Mouse (Mus musculus) thymus, adult 2 months (tissue): ENCODE measurements around the gene Slc38a3. TPM values are rescaled to one million over a fixed set of nuclear protein-coding genes. Genes with fewer than 3 reads are reported as not detected.

Experiments
- DNase-seq: peaks from one replicate; pipeline ENCODE4 v3.0.0; 2021
- H3K27ac ChIP-seq: fragments of 200-500 bp; 2 replicates; pipeline ENCODE4 v1.5.1; 2012; ENCODE audit warnings: low read length, control low read depth; ENCODE audit not compliant: control insufficient read depth, insufficient read depth
- H3K27me3 ChIP-seq: fragments of 200-500 bp; 2 replicates; pipeline ENCODE4 v1.6.1; 2012; ENCODE audit warnings: mild to moderate bottlenecking, low read length, moderate library complexity, mixed read lengths; ENCODE audit not compliant: control insufficient read depth, insufficient read depth
- H3K36me3 ChIP-seq: fragments of 200-500 bp; 2 replicates; pipeline ENCODE4 v1.6.1; 2012; ENCODE audit warnings: mild to moderate bottlenecking, low read length, moderate library complexity; ENCODE audit not compliant: control insufficient read depth, insufficient read depth
- H3K4me1 ChIP-seq: fragments of 200-500 bp; replicated peaks from 2 replicates; pipeline ENCODE4 v1.6.1; 2012; ENCODE audit warnings: low read length; ENCODE audit not compliant: control insufficient read depth, insufficient read depth
- H3K4me3 ChIP-seq: fragments of 200-500 bp; 2 replicates; pipeline ENCODE4 v1.5.1; 2012; ENCODE audit warnings: mild to moderate bottlenecking, low read length, control low read depth, moderate library complexity; ENCODE audit not compliant: control insufficient read depth, insufficient read depth
- CTCF ChIP-seq: fragments of 200-500 bp; IDR thresholded peaks from 2 replicates; pipeline ENCODE4 v1.5.1; 2012; ENCODE audit warnings: mild to moderate bottlenecking, control low read depth, low read length, moderate library complexity, borderline replicate concordance; ENCODE audit not compliant: control insufficient read depth, poor library complexity, insufficient read depth; ENCODE audit errors: extremely low read depth
- POLR2A ChIP-seq: fragments of 200-500 bp; IDR thresholded peaks from 2 replicates; pipeline ENCODE4 v1.6.1; 2012; ENCODE audit warnings: mild to moderate bottlenecking, low read length, control low read depth, moderate library complexity; ENCODE audit not compliant: control insufficient read depth, poor library complexity, insufficient read depth; ENCODE audit errors: extremely low read depth
- WGBS: fragments of 180-500 bp; shearing (Covaris S2); methylation state at CpG from one replicate; pipeline ENCODE4 v1.1.7; 2018; 5-methylcytosine and 5-hydroxymethylcytosine counted together
- polyA plus RNA-seq: library from polyadenylated mRNA; depleted of rRNA; stranded (reverse); fragments of >200 nt; gene quantifications from 2 replicates; pipeline ENCODE4 v1.2.3, GENCODE M21; 2012

Gene Slc38a3
- polyA plus RNA-seq, 1 experiment: 11.2 TPM

DNA sequence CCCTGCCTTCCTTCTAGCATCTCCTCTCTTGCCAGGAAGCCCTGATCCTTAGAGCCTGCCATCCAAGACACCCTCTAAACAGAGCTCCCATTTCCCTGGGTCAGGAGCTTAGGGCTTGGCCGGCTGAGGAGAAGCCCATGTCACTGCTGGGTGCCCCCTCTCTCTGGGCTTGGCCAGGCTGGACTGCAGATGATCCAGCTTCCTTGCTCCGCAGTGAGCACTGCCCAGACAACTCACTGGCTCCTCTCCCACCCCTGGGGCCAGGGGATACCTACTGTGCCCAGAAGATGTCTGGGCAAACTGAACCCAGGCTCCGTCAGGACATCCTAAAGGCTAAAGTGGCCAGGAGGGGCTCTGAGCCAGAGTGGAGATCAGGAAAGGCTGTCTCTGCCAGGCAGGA lies 9.4 kb downstream of the Slc38a3 start:
- TF ChIP-seq POLR2A: no peak
- no peak for TF ChIP-seq CTCF
- Histone ChIP-seq H3K36me3 (no peaks in the 10 kb centered on the region), H3K27me3 (no peaks in the 10 kb centered on the region; the same call in 1 of the 2 replicates), H3K4me1 (no peaks in the 10 kb centered on the region), H3K27ac (no peak overlapping the region), H3K4me3 (no peak overlapping the region)
- DNase-seq: no peak
- WGBS: 87% methylated on average over 3 of the region's 3 CpGs

DNA sequence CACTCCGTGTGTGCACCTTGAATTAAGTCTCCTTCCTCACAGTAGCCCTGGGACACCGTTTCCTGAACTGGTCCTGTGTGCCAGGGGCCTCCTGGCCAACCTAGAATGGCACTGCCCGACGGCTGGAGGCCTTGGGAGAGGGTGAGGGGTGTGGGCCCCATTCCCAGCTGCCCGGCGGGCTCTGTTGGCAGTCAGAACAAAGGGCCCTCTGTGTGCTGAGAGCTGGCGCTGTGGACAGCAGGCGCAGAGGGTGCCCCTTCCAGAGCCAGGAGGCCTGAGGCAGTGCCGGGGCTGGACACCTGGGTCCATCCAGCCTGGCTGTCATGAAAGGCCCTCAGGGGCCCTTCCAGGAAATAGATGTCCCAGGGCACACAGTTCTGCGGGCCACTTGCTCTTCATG lies 9.8 kb downstream of the Slc38a3 start:
- 96% methylated on average over 10 of the region's 10 CpGs for WGBS
- Histone ChIP-seq H3K27me3 (no peaks in the 10 kb centered on the region), H3K4me1 (no peaks in the 10 kb centered on the region), H3K27ac (no peak overlapping the region), H3K4me3 (no peak overlapping the region), H3K36me3 (no peaks in the 10 kb centered on the region)
- no peak for TF ChIP-seq POLR2A
- no peak for TF ChIP-seq CTCF
- DNase-seq: no peak

DNA sequence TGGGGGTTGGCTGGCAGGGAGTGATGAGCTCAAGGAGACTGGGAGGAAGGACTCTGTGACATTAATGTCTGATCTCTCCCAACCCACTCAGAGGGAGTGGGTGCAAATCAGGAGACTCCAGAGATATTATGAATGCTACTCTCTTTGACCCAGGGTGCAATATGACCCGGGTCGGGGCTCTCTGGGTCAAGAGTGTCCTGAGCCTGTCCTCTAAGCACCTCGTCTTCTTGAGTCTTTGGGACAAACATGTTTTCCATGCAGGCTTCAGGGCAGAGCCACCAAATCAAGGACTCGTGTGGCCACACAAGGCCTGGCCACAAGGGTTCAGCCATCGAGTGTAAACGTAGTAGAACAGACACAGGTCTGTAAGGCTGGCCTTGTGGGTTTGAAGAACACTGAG lies 11.2 kb downstream of the Slc38a3 start:
- Histone ChIP-seq H3K4me1 (no peaks in the 10 kb centered on the region), H3K27ac (no peak overlapping the region), H3K36me3 (no peaks in the 10 kb centered on the region), H3K4me3 (no peak overlapping the region), H3K27me3 (no peaks in the 10 kb centered on the region)
- whole genome bisulfite sequencing: 90% methylated on average over 6 of the region's 6 CpGs
- DNase-seq: no peak
- TF ChIP-seq CTCF (no peak), POLR2A (no peak)

DNA sequence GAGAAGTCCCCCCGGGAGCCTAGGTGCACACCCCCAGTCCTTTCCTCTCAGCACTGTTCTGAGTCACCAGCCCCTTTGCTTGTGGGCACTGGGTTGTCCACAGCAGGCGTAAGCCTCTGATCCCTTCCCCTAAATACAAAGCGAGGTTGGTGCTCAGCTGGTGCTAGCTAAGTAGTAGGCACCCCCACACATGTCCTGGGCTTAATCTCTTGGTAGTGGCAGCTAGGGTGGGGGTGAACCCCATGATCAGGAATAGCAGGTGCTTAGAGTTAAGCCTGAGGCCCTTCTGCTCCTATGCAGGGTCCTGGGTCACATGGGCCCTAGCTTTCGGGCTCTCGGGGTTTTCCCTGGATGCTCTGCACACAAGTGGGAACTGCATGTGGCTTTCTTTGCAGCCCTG lies 12.2 kb downstream of the Slc38a3 start:
- Histone ChIP-seq H3K27me3 (no peaks in the 10 kb centered on the region), H3K4me1 (no peaks in the 10 kb centered on the region), H3K36me3 (no peaks in the 10 kb centered on the region), H3K27ac (no peak overlapping the region), H3K4me3 (no peak overlapping the region)
- DNase-seq: no peak
- TF ChIP-seq CTCF (no peak), POLR2A (no peak)
- WGBS: 82% methylated on average over 5 of the region's 5 CpGs

DNA sequence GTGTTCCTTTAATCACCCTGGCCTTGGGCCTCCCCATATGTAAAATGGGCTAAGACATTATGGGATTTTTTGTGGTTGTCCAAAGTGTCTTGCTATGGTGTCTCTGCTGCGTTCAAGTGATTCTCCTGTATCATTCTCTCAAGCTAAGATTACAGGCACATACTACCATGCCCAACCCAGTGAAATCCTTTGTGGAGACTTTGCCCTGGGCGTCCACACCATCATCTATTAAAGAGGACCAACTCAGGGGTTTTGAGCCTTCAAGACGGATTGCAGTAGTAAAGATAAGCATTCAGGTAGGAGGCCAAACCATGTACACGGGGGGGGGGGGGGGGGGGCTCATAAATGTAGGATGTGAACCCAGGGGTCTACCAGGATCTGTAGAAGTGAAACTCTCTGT lies 14.7 kb downstream of the Slc38a3 start:
- TF ChIP-seq POLR2A: no peak
- no peak for TF ChIP-seq CTCF
- H3K36me3 ChIP-seq: no peaks in the 10 kb centered on the region
- H3K27me3 ChIP-seq: no peaks in the 10 kb centered on the region
- WGBS: 87% methylated on average over 4 of the region's 4 CpGs
- no peak overlapping the region for H3K27ac ChIP-seq
- no peaks in the 10 kb centered on the region for H3K4me1 ChIP-seq
- no peak for DNase-seq
- H3K4me3 ChIP-seq: no peak overlapping the region

DNA sequence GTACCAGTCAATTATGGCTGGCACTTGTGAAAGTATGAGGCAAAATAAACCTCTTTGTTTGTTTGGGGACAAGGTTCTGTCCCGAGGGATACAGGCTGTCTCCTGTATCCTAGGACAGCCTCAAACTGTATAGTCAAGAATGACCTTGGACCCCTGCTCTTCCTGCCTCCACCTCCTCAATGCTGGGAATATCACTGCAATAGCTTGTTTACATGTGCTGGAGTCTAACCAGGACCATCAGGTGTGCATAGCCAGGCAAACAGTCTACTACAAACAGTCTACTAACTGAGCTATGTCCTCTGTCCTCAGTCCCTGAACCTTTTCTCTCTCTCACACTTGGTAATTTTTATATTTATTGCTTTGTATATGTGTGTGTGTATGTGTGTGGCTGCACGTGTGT lies 15.9 kb downstream of the Slc38a3 start:
- no peak for TF ChIP-seq CTCF
- no peak for TF ChIP-seq POLR2A
- Histone ChIP-seq H3K27ac (no peak overlapping the region), H3K4me3 (no peak overlapping the region), H3K36me3 (no peaks in the 10 kb centered on the region), H3K4me1 (no peaks in the 10 kb centered on the region), H3K27me3 (no peaks in the 10 kb centered on the region)
- WGBS: 86% methylated on average over 2 of the region's 2 CpGs
- DNase-seq: no peak

DNA sequence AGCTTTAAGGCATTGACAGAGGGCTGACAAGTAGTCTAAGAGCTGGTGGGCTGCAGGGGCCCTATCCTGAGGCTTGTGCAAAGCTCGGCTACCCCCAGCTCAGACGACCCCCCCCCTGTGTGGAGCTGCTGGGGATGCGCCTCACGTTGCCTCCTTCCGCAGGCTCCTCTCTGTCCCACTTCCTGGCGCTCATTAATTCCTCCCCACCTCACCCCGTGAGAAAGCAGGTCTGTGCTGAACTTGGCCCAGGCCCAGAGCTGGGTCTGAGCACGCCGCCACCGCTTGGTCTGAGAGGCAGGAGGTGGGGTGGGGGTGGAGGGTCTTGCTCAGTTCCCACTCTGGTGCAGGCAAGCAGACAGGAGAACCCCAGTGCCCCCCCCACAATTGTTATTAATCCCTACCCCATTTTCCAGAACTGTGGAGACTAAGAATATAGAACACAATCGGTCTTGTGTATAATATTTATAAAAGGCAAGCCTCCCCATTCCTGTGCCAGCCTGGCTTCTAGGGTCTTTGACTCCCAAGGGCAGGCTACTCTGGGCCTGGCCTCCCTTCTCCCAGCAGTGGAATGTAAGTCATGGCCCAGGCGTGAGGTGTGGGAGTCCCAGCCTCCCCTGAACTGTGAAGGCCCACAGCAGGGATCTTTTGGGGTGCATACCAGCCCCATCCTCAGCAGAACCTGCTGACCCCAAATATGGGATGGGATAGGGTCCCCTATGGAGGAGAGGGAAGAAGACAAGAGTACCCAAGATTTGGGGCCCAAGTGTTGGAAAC lies 18.4 kb downstream of the Slc38a3 start:
- Histone ChIP-seq H3K4me1 (no peaks in the 10 kb centered on the region), H3K4me3 (no peak overlapping the region), H3K27me3 (no peaks in the 10 kb centered on the region), H3K27ac (no peak overlapping the region), H3K36me3 (no peaks in the 10 kb centered on the region)
- 54% methylated on average over 12 of the region's 12 CpGs for WGBS
- DNase-seq: no peak
- no peak for TF ChIP-seq POLR2A
- no peak for TF ChIP-seq CTCF
